Mouse (Mus musculus): ENCODE data around the gene Crtac1.
A peak's percentile ranks its signal among the peaks of the same experiment; 100 is the strongest.

Crtac1 gene

DNA sequence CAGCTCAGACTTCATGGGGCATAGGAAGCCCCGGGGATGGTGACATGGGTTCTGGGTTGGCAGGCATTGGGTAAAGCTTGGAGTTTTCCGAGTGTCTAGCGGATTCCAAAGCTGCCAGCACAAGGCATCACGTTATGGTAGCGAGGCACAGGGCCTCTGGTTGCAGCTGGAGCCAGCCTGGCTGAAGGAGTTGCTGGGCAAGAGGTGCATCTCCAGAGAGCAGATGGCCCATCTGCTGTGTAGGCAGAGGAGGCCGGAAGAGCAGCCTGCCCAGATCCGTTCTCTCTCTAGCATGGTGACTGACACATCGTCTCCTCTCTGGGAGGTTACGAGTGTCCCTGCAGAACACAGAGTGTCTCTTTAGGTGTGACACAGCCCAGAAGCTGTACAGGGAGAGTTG, 103.4 kb downstream of the Crtac1 start:
- DNase-seq (ENCODE audit: low spot score in 2 of 2): peak in 1 of 2 experiments; percentile 25

DNA sequence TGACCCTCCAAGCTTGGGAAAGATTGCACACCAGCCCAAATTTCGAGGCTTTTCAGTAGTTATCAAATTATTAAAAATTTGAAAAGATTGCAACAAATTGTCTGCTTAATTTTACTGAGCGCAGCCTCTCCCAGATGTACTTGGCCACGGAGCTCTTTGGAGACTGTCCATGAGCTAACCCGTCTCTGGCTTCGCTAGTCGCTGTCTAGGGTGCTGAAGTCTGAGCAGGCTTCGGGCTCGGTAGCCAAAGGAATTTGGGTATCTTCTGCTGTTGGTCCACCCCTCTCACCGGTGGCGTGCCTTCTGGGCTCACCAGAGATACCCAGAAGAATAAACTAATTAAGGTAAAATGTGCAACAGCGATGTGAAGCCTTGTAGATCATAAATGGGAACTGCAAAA, 105.7 kb downstream of the Crtac1 start:
- DNase-seq (ENCODE audit: low spot score in 2 of 2): no peak

- no peak for DNase-seq (ENCODE audit: low spot score in 2 of 2)
Observed at GRCm38 (mm10) chr19:42322357-42323090, 109.1 kb downstream of the Crtac1 start.

GRCm38 (mm10) chr19:42321936-42322335, 109.6 kb downstream of the Crtac1 start:
- no peak for DNase-seq (ENCODE audit: low spot score in 2 of 2)

DNA sequence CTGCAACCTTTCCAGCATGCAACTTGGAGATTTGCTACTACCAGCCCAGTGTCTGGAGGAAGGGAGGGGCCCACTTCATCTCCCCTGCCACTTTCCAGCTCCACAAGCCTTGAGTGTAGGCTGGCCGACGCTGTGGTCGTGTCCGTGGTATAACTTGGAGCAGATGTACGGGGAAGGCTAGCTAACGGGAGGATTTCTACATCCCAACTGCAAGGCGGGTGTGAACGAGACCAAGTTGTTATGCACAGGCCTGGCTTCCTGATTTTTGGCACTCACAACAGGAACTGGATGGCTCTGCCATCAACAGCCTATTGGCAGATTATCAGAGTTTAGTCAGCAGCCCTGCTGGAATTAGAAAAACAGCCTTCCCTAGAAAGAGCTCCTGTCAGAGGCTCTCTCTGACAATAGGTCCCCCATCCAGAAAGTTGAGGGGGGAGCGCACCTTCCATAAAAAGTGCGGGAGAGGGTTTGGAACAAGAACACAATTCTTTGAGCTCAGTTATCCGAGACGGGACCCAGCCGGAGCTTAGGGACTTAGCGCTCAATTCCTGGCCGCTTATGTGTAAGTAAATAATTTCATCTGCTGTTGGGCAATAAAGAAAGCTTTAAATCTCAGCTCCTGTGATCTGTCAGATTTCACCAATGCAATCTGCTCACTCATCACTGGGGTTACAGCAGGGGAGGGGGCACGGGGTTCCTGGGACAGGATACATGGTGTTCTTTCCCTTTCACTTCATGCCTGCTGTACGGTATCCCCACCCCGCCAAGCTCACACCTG, 113.7 kb downstream of the Crtac1 start:
- peak in 1 of 2 experiments; percentile 22 for DNase-seq (ENCODE audit: low spot score in 2 of 2)

GRCm38 (mm10) chr19:42316998-42317397, 114.6 kb downstream of the Crtac1 start:
- DNase-seq (ENCODE audit: low spot score in 2 of 2): peak; percentile 44 to 82

DNA sequence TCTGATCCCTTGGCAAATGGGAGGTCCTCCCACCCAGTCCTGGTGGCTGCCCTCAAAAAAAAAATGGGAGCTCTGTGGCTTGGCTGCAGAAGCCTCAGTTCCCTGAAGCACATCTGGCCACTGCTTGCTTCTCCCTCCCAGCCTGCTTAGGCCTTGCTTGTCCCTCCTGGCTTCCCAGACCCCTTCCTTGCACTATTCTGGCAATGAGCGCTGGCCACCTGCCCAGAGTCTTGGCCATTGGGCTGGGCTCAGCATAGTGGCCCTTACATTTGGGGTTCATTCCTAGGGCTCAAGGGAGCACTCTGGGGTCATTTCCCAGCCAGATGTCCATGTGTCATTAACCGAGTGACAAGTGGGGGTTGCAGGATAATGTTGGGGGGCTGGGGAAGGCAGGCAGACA, 115.1 kb downstream of the Crtac1 start:
- peak; percentile 58 to 85 for DNase-seq (ENCODE audit: low spot score in 2 of 2)

DNA sequence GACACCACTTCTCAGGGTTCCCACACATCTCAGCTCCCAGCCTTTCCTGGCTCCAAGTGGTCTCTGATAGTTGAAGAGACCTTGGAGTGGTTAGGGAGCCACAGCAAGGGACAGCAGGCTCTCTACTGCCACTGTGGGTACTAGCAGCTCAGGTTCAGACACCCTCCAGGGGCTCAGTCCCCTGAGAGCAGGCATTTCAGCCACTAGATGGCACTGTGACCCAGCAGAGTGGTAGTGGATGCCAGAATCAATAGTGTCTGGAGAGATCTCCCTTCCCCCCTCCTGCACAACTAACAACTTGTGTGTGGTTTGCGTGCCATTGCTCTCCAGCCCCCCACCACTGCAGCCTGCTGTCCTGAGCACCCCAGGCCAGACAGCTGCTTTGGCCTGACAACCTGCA, 115.7 kb downstream of the Crtac1 start:
- DNase-seq (ENCODE audit: low spot score in 2 of 2): peak; percentile 86 to 87

GRCm38 (mm10) chr19:42315070-42315679, 116.4 kb downstream of the Crtac1 start:
- no peak for DNase-seq (ENCODE audit: low spot score in 2 of 2)

DNA sequence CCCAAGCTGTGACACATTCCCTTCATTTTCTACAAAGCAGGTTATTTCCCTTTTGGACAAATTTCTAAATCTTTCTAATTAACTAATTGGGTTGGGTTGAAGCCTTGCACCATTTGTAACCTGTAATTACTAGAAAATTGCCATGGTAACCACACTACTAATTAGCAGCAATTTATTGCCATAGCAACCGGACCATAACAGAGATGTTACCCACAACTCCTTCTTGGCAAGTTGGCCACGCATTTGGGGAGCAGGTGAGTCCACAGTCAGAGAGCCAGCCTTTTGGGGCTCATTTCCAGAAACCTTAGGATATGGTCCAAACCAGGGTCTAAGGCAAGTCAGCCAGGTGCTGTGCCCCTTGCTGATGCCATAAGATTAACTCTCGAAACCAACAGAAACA, 119.4 kb downstream of the Crtac1 start:
- no peak for DNase-seq (ENCODE audit: low spot score in 2 of 2)

DNA sequence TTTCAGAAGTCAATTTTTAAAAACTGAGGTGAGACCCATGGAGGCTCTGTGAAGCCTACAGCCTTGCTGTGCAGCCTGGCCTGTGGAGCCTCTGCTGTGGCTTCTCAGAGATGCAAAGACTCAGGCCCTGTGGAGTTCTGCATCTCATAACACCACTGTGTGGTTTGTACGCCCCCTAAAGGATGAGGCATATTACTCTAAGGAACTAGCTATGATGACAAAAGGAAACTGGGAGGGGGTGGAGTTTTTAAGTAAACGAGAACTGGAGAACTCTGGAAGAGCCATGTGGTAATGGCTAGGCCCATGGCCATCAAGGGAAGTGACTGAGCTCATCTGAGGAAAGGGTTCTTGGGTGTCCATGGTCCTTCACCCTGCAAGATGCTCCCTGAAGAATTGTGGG, 120.3 kb downstream of the Crtac1 start:
- no peak for DNase-seq (ENCODE audit: low spot score in 2 of 2)

- DNase-seq (ENCODE audit: low spot score in 2 of 2): no peak
Observed at GRCm38 (mm10) chr19:42308931-42309330, 122.7 kb downstream of the Crtac1 start.

DNA sequence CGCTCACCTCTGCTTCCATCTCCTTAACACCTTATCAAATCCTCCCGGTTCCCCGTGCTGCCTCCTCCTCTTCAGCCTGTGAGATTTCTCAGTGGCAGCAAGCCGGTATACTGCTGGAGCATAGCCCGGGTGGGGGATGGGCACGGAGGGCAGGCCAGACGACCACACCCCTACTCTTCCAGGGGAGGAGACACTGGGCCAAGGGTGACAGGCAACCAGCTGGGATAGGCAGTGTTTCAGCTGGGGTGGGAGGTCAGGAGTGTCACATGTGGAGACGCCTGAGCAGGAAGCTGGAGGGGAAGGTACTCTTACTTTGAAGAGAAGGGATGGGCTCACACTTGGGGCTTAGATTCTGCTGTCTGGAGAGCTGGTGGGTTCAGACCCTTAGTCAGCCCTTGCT, 124.6 kb downstream of the Crtac1 start:
- no peak for DNase-seq (ENCODE audit: low spot score in 2 of 2)

GRCm38 (mm10) chr19:42306202-42306601, 125.4 kb downstream of the Crtac1 start:
- DNase-seq (ENCODE audit: low spot score in 2 of 2): no peak

DNA sequence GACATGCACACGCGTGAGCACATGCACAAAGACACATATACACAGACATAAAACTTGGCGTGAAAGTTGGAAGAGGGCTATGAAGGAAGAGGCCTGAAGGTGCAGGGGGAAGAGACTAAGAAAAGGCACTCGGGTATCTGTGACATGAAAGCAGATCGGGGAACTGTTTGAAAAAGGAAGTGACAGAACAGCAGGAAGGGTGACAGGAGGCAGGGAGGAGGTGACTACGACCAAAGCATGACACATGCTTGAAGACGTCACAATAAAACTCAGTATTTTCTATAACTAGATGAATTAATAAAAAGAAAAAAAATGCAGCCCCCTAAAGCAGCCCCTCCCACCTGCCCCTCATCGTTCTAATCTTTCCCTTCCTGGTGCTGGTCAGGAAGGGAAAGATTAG, 125.8 kb downstream of the Crtac1 start:
- no peak for DNase-seq (ENCODE audit: low spot score in 2 of 2)

- no peak for DNase-seq (ENCODE audit: low spot score in 2 of 2)
Observed at GRCm38 (mm10) chr19:42304506-42304905, 127.1 kb downstream of the Crtac1 start.

DNA sequence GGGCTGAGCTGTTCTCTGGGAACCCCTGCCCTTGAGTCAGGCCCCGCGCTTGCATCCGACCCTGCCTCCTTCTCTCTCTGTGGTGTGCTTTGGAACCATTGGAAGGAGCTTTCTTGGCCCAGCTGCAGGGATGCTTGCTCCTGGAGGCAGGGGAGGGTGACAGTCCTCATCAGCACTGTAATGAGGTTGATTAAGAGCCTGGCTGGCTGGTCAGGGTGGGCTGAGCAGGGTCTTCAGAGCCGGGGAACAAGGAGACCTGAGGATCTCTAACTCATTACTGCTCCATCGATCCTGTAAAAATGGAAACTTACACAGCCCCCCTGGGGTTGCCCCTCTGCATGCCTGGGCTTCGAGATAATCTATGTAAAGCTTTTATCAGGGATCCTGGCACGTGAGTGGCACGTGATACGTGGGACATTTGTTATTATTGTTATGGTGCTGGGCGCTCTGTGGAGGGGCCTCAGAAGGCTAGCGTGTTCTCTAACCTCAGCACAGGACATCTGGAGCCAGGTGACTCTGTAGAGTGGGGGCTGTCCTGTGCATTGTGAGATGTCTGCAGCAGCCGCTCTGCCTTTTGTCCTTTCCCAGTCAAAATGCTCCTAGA, 128.3 kb downstream of the Crtac1 start:
- no peak for DNase-seq (ENCODE audit: low spot score in 2 of 2)

GRCm38 (mm10) chr19:42293216-42293615, 138.4 kb downstream of the Crtac1 start:
- no peak for DNase-seq (ENCODE audit: low spot score in 2 of 2)

GRCm38 (mm10) chr19:42292106-42292505, 139.5 kb downstream of the Crtac1 start:
- no peak for DNase-seq (ENCODE audit: low spot score in 2 of 2)

DNA sequence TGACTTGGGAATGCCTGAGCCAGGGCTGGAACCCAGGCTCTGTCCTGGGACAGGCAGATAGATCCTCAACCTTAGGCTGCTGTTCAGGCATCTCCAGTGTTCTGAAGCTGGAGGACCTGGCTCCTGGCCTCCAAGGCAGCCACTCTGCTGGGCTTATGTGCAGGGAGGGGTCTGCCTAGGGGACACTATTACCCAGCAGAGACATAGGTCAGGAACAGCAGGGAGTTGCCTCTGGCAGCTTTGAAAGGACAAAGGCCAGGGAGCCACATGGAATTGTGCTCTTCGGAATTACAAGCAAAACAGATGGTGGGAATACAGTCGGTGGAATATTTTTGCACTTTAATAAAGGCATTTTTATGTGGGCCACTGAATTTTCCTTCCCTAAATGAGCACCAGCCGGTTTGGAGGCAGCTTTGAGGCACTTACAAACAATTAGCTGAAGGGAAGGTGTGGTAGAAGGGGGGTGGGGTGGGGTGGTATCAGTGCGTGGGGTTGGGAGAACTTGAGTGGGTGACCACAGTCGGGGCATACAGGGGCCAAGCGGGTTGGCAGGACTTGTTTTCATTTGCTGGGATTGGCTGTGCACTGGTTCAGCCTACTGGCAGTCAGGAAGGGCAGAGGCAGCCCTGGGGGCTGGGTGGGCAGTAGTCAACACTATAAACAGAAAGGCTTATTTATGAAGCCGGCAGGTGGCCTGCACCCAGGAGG, 140.5 kb downstream of the Crtac1 start:
- DNase-seq (ENCODE audit: low spot score in 2 of 2): no peak

DNA sequence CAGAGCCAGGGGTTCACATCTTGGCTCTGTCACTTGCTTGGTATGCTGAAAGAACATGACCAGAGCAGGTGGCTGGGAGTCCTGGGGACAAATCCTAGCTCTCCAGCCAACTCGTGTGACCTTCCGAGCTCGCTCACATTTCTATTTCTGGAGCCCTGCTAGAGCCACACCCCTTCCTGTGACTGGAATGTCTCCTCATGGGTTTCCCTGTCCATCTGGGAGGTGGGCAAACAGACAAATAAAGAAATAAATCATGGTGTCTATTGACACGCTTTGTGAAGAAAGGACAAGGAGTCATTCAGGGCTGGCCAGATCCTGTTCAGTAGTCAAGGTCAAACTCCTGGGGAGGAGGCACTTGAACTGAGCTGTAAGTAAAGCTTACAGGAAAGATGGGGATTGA, 143.2 kb downstream of the Crtac1 start:
- DNase-seq (ENCODE audit: low spot score in 2 of 2): no peak

- no peak for DNase-seq (ENCODE audit: low spot score in 2 of 2)
Observed at GRCm38 (mm10) chr19:42284178-42284577, 147.4 kb downstream of the Crtac1 start.
